Mouse (Mus musculus): ENCODE measurements around the gene Hoxa1. TPM values are rescaled to one million over a fixed set of nuclear protein-coding genes. Genes with fewer than 3 reads are reported as not detected.

Hoxa1 gene
- polyA plus RNA-seq, 1 experiment from 2014 or later, result 3.2 TPM

- H3K27ac ChIP-seq, result no peak overlapping the region
- H3K36me3 ChIP-seq, result no peaks in the 10 kb centered on the region
- H3K4me2 ChIP-seq (replicated peaks), result no peak overlapping the region
- no peaks in the 10 kb centered on the region for H3K4me1 ChIP-seq
- H3K4me3 ChIP-seq, result no peak overlapping the region
- no peak overlapping the region for H3K9ac ChIP-seq
- no peaks in the 10 kb centered on the region for H3K9me3 ChIP-seq (replicated peaks)
- 13% methylated on average over 3 of the region's 3 CpGs for WGBS
- no peaks in the 10 kb centered on the region for H3K27me3 ChIP-seq
- ATAC-seq (ENCODE audit: low FRiP score), result no peak
Measured at GRCm38 (mm10) chr6:52106178-52106577, 51.9 kb downstream of the Hoxa1 start.

Other genes with a start within 250 kb of the Hoxa1 start
- gene Skap2, start 145.8 kb downstream of the Hoxa1 start, polyA plus RNA-seq (2016; fragmentation: Nextera tagmentation; extraction: Ambion mirVana), result 24.4 and 27.8 TPM in 2 replicates
- 52.2 and 70.1 TPM in 2 replicates for gene Hoxa2, start 6.5 kb upstream of the Hoxa1 start, polyA plus RNA-seq (2016; fragmentation: Nextera tagmentation; extraction: Ambion mirVana)
- 5.6 and 6.9 TPM in 2 replicates for gene 5730596B20Rik, start 19.2 kb upstream of the Hoxa1 start, polyA plus RNA-seq (2016; fragmentation: Nextera tagmentation; extraction: Ambion mirVana)
- gene Hoxa4, start 33.4 kb upstream of the Hoxa1 start, polyA plus RNA-seq (2016; fragmentation: Nextera tagmentation; extraction: Ambion mirVana), result 6.9 and 12.5 TPM in 2 replicates
- 53.4 and 82.9 TPM in 2 replicates for gene Hoxa5, start 46.3 kb upstream of the Hoxa1 start, polyA plus RNA-seq (2016; fragmentation: Nextera tagmentation; extraction: Ambion mirVana)
- gene Hoxa6, start 50.4 kb upstream of the Hoxa1 start, polyA plus RNA-seq (2016; fragmentation: Nextera tagmentation; extraction: Ambion mirVana), result 18.7 and 20.5 TPM in 2 replicates
- gene Hoxa3, start 55.0 kb upstream of the Hoxa1 start, polyA plus RNA-seq (2016; fragmentation: Nextera tagmentation; extraction: Ambion mirVana), result 13.7 and 19.5 TPM in 2 replicates
- not detected in 2 replicates for gene Gm28308, start 55.0 kb upstream of the Hoxa1 start, polyA plus RNA-seq (2016; fragmentation: Nextera tagmentation; extraction: Ambion mirVana)
- 0.79 and 1.0 TPM in 2 replicates for gene Hoxa7, start 63.5 kb upstream of the Hoxa1 start, polyA plus RNA-seq (2016; fragmentation: Nextera tagmentation; extraction: Ambion mirVana)
- 0.12 TPM in 1 of 2 replicates, not detected in the other for gene Hoxa9, start 72.8 kb upstream of the Hoxa1 start, polyA plus RNA-seq (2016; fragmentation: Nextera tagmentation; extraction: Ambion mirVana)
- not detected in 2 replicates for gene Hoxa10, start 82.5 kb upstream of the Hoxa1 start, polyA plus RNA-seq (2016; fragmentation: Nextera tagmentation; extraction: Ambion mirVana)
- gene Hoxa11, start 87.5 kb upstream of the Hoxa1 start, polyA plus RNA-seq (2016; fragmentation: Nextera tagmentation; extraction: Ambion mirVana), result not detected in 2 replicates
- not detected in 2 replicates for gene Hoxa13, start 102.6 kb upstream of the Hoxa1 start, polyA plus RNA-seq (2016; fragmentation: Nextera tagmentation; extraction: Ambion mirVana)
- 11.5 and 12.6 TPM in 2 replicates for gene Evx1, start 155.2 kb upstream of the Hoxa1 start, polyA plus RNA-seq (2016; fragmentation: Nextera tagmentation; extraction: Ambion mirVana)

All from hindbrain, embryonic 12.5 days (tissue).